Mouse (Mus musculus): ENCODE results near the gene Egflam. TPM values are rescaled to one million over a fixed set of nuclear protein-coding genes. Genes with fewer than 3 reads are reported as not detected.

The Egflam gene
- polyA plus RNA-seq, 1 experiment: not detected

GRCm38 (mm10) chr15:7213683-7214082 lies 184.5 kb downstream of the Egflam start:
- no peak for TF ChIP-seq CTCF (IDR thresholded peaks at IDR 0.05; ENCODE audit: insufficient read depth, low read depth, low read length)
- no peak for TF ChIP-seq POLR2A (IDR thresholded peaks at IDR 0.05; ENCODE audit: insufficient read depth, low read depth, low read length)
- WGBS: 10% methylated on average over 1 of the region's 1 CpGs

DNA sequence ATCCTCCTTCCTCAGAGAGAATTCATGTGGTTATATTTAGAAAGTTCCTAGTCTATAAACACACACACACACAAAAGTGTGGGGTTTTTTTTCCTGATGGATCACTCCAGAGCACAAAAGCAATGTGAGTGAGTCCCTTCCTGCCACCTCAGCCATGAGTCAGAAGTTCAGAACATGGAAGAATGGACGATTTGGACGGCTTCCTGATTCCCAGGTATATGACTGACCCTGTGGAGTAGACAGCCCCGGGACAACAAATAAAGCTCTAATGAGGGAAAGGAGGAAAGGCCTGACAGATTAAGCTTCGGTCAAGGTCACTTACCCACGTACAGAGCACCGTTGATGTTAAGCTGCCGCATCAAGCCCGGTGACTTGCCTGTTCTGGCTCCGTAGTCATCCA lies 190.0 kb downstream of the Egflam start:
- Histone ChIP-seq H3K4me3 (ENCODE audit: insufficient read depth, low read depth, low read length) (no peak overlapping the region), H3K27ac (ENCODE audit: insufficient read depth, low read depth, low read length) (no peak overlapping the region), H3K4me1 (ENCODE audit: control insufficient read depth, insufficient read depth, low read length) (peaks cover 21% of the 10 kb centered on the region)
- TF ChIP-seq CTCF (IDR thresholded peaks at IDR 0.05; ENCODE audit: insufficient read depth, low read depth, low read length): no peak
- no peak for TF ChIP-seq POLR2A (IDR thresholded peaks at IDR 0.05; ENCODE audit: insufficient read depth, low read depth, low read length)
- WGBS: 79% methylated on average over 9 of the region's 9 CpGs

More at GRCm38 (mm10) chr15:7213683-7214082, 184.5 kb downstream of the Egflam start:
- no peaks in the 10 kb centered on the region for H3K4me1 ChIP-seq (ENCODE audit: control insufficient read depth, insufficient read depth, low read length)
- no peak overlapping the region for H3K27ac ChIP-seq (ENCODE audit: insufficient read depth, low read depth, low read length)
- no peak overlapping the region for H3K4me3 ChIP-seq (ENCODE audit: insufficient read depth, low read depth, low read length)

DNA sequence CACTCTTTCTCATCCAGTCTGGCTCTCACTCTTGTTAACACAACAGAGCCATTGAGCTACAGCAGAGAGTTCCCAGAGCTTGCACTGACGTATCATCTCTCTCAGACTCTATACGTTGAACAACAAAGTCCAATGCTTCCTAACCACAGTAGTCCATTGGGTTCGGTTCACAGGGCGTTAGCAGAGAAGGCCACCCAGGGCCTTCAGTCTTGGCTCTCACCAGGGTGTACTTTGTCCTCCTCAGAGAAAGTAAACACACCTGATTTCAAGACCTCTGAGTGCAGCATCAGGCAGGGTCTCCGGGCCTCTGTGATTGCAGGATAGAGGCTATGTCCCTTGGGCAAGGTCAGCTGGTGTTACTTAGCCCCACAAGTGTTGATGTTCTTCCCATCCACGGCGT lies 190.9 kb downstream of the Egflam start:
- 94% methylated on average over 7 of the region's 7 CpGs for WGBS
- TF ChIP-seq CTCF (IDR thresholded peaks at IDR 0.05; ENCODE audit: insufficient read depth, low read depth, low read length): no peak
- no peak for TF ChIP-seq POLR2A (IDR thresholded peaks at IDR 0.05; ENCODE audit: insufficient read depth, low read depth, low read length)
- Histone ChIP-seq H3K27ac (ENCODE audit: insufficient read depth, low read depth, low read length) (no peak overlapping the region), H3K4me1 (ENCODE audit: control insufficient read depth, insufficient read depth, low read length) (peaks cover 21% of the 10 kb centered on the region), H3K4me3 (ENCODE audit: insufficient read depth, low read depth, low read length) (no peak overlapping the region)

GRCm38 (mm10) chr15:7206110-7206509 lies 192.1 kb downstream of the Egflam start:
- WGBS: 36% methylated on average over 5 of the region's 5 CpGs

DNA sequence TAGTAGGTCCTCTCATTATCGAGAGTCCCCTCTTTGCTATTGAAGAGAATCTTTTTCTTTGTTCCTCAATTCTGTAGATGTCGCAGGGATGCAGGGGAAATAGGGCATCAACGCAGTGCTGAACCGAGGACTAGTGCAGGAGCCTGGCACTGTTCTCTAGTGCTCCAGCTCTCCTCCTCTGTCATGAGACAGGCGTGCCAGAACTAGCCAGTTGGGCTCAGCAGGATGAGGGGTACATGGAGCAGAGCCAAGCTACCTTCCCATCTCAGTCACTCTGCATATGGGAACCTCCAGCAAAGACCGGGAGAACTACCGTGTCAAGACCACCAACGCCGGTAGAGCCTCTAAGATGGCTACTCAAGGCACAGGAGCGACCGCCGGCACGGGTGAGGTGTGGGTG lies 193.3 kb downstream of the Egflam start:
- 79% methylated on average over 13 of the region's 13 CpGs for WGBS
- Histone ChIP-seq H3K27ac (ENCODE audit: insufficient read depth, low read depth, low read length) (no peak overlapping the region), H3K4me1 (ENCODE audit: control insufficient read depth, insufficient read depth, low read length) (peaks cover 31% of the 10 kb centered on the region), H3K4me3 (ENCODE audit: insufficient read depth, low read depth, low read length) (no peak overlapping the region)
- TF ChIP-seq POLR2A (IDR thresholded peaks at IDR 0.05; ENCODE audit: insufficient read depth, low read depth, low read length) (no peak), CTCF (IDR thresholded peaks at IDR 0.05; ENCODE audit: insufficient read depth, low read depth, low read length) (no peak)

More at GRCm38 (mm10) chr15:7206110-7206509, 192.1 kb downstream of the Egflam start:
- peaks cover 27% of the 10 kb centered on the region for H3K4me1 ChIP-seq (ENCODE audit: control insufficient read depth, insufficient read depth, low read length)
- H3K4me3 ChIP-seq (ENCODE audit: insufficient read depth, low read depth, low read length): no peak overlapping the region
- no peak overlapping the region for H3K27ac ChIP-seq (ENCODE audit: insufficient read depth, low read depth, low read length)
- TF ChIP-seq POLR2A (IDR thresholded peaks at IDR 0.05; ENCODE audit: insufficient read depth, low read depth, low read length) (no peak), CTCF (IDR thresholded peaks at IDR 0.05; ENCODE audit: insufficient read depth, low read depth, low read length) (no peak)

GRCm38 (mm10) chr15:7203606-7204330 lies 194.4 kb downstream of the Egflam start:
- H3K4me1 ChIP-seq (ENCODE audit: control insufficient read depth, insufficient read depth, low read length): peaks cover 33% of the 10 kb centered on the region
- no peak overlapping the region for H3K27ac ChIP-seq (ENCODE audit: insufficient read depth, low read depth, low read length)
- 83% methylated on average over 9 of the region's 9 CpGs for WGBS
- no peak overlapping the region for H3K4me3 ChIP-seq (ENCODE audit: insufficient read depth, low read depth, low read length)
- TF ChIP-seq CTCF (IDR thresholded peaks at IDR 0.05; ENCODE audit: insufficient read depth, low read depth, low read length): no peak
- no peak for TF ChIP-seq POLR2A (IDR thresholded peaks at IDR 0.05; ENCODE audit: insufficient read depth, low read depth, low read length)

DNA sequence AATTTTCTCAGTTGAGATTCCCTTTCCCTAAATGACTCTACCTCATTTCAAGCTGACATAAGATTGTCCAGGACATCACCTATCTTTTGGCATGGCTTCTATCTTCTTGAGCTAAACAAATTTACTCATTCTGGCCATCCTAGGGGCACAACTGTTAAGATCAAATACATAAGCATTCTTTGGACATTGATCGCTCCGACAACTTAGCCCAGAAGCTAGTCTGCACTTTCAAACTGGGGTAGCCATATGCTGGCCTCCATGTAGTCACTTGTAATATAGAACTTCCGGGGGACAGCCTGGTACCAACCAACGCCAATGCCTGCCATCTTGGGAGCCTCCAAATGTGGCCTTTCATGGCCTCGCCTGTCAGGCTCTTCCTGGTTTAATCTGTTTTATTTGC lies 195.2 kb downstream of the Egflam start:
- TF ChIP-seq POLR2A (IDR thresholded peaks at IDR 0.05; ENCODE audit: insufficient read depth, low read depth, low read length) (no peak), CTCF (IDR thresholded peaks at IDR 0.05; ENCODE audit: insufficient read depth, low read depth, low read length) (no peak)
- H3K27ac ChIP-seq (ENCODE audit: insufficient read depth, low read depth, low read length): no peak overlapping the region
- WGBS: 95% methylated on average over 5 of the region's 5 CpGs
- H3K4me1 ChIP-seq (ENCODE audit: control insufficient read depth, insufficient read depth, low read length): peaks cover 31% of the 10 kb centered on the region
- no peak overlapping the region for H3K4me3 ChIP-seq (ENCODE audit: insufficient read depth, low read depth, low read length)

DNA sequence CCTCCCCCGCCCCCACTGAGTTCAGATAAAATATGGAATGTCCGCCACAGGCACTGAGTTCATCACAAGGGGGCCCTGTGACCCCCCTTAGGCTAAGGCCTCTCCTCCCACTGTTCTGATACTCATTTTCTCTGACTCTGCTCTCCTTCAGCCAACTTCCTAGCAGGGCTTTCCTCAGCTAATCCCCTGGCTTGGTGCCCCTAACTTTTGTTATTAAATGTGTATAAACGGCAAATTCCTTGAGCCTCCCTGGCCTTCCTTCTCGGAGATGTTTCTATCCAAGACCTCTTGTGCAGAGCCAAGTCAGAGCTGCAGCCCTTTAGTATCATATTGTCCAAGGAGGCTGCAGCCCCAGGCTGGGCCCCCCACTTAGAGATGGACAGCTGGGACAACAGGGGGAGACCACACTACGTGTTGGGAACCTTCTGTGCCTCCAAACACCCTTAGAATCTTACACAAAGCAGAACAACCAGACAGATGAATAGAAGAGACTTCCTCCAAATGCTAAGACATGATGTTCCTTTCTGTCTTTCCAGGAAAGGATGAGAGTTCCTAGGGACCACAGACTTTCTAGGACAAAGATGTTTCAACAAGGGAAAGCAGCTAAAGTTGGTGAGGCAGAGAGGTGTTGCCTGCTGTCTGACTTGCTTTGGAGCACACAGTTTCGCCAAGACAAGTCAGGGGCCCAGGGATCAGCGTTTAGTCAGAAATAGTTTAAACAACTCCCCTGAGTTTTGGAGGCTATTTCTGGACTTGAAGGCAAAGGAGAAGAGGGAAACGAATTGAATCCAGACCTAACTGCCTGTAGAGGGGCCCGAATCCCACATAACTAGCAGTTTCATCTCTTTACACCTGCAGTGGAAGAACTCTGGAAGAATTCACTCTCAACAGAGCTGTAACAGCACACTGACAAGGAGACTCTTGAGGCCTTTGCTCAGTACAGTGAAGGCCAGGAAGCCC lies 196.5 kb downstream of the Egflam start:
- peaks cover 26% of the 10 kb centered on the region for H3K4me1 ChIP-seq (ENCODE audit: control insufficient read depth, insufficient read depth, low read length)
- no peak overlapping the region for H3K4me3 ChIP-seq (ENCODE audit: insufficient read depth, low read depth, low read length)
- 0 out of 2 replicates have a peak overlapping the region, but pooled peaks have one; percentile 17 for H3K27ac ChIP-seq (ENCODE audit: insufficient read depth, low read depth, low read length)
- no peak for TF ChIP-seq POLR2A (IDR thresholded peaks at IDR 0.05; ENCODE audit: insufficient read depth, low read depth, low read length)
- TF ChIP-seq CTCF (IDR thresholded peaks at IDR 0.05; ENCODE audit: insufficient read depth, low read depth, low read length): no peak
- WGBS: 60% methylated on average over 9 of the region's 9 CpGs

DNA sequence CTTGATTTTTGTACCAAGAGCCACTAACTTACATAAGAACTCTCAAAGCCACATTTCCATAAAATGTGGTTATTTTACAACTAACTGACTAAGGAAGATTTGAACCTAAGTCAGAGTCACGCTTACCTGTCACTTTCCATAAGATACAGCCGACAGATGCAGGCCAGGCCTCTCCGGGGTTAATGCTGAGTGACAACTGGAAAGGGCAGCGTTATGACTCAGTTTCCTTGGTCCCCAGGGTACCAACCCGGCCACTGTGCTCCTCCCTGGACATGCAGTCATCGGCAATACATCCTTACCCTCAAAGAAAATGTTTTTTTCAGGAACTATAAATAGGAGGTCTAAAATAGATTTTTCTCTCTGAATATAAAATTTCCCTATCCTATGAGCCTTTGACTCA lies 197.9 kb downstream of the Egflam start:
- 78% methylated on average over 6 of the region's 6 CpGs for WGBS
- Histone ChIP-seq H3K4me1 (ENCODE audit: control insufficient read depth, insufficient read depth, low read length) (peaks cover 17% of the 10 kb centered on the region), H3K4me3 (ENCODE audit: insufficient read depth, low read depth, low read length) (no peak overlapping the region), H3K27ac (ENCODE audit: insufficient read depth, low read depth, low read length) (no peak overlapping the region)
- TF ChIP-seq POLR2A (IDR thresholded peaks at IDR 0.05; ENCODE audit: insufficient read depth, low read depth, low read length): no peak
- TF ChIP-seq CTCF (IDR thresholded peaks at IDR 0.05; ENCODE audit: insufficient read depth, low read depth, low read length): no peak

Data from olfactory bulb, adult 2 months (tissue).